In the genomic region with DNA sequence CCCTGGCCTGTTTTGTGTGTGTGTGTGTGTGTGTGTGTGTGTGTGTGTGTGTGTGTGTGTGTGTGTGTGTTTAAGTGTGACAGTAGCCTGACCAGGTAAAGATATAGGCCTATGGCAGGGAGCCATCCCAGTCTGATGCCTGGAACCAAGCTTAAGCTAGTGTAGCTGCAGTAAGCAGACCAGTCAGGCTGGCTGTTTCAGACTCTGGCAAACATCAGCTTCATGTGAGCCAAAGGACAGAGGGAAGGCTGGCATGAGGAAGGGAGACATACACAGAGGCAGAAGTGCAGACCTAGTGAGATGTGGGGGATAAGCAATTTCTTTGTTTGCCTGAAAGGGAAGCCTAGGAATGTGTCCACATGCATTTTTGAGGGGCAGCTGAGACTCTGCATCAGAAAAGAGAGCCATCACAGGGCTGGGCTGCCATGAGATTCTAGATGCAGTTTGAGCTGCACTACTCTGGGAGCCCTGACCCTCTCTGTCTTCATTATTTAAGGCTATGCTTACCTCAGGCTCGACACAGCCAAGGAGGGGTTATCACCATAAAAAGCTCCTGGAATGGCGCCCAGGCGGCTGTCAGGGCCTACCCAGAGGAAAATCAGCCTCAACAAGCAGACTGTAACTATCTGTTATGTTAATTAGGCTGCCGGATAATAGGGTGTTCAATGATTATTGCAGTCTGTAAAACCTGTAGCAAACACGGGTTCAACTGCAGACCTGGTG, we compare ENCODE assay signal across 12 mouse cellular contexts. TPM values are rescaled to one million over a fixed set of nuclear protein-coding genes. Genes with fewer than 3 reads are reported as not detected.
DNase-seq lines count a peak whose midpoint lies in the region; ATAC-seq and TF ChIP-seq lines count a peak whose summit lies in the region.
"Had no signal": no experiment of that assay in that cellular context is flagged by ENCODE, and none has a peak within 500 bp of the region (broad histone marks: within the 10 kb centered on the region; RNA-seq: fewer than 3 reads in every experiment).

No protein-coding gene starts in this region.

- H3K4me2 ChIP-seq in lung, embryonic 14.5 days = no peak overlapping the region
- H3K4me2 ChIP-seq in intestine, embryonic 15.5 days (replicated peaks) = no peak overlapping the region
- H3K4me2 ChIP-seq: midbrain, embryonic 12.5 days had no signal

- ATAC-seq in lung, embryonic 14.5 days (ENCODE audit: insufficient read depth) = peak; percentile 44; the same call in 1 of the 2 replicates
- ATAC-seq in intestine, embryonic 15.5 days = no peak; the same call in 1 of the 2 replicates

- no peaks in the 10 kb centered on the region for H3K27me3 ChIP-seq in heart, adult 2 months (ENCODE audit: control insufficient read depth, insufficient read depth, low read length)
- H3K27me3 ChIP-seq in heart, embryonic 10.5 days (ENCODE audit: insufficient read depth, poor library complexity, severe bottlenecking) = no peaks in the 10 kb centered on the region
- no peaks in the 10 kb centered on the region for H3K27me3 ChIP-seq in lung, embryonic 14.5 days (ENCODE audit: insufficient read depth, low read length)
- H3K27me3 ChIP-seq in intestine, embryonic 15.5 days (replicated peaks) = no peaks in the 10 kb centered on the region
- H3K27me3 ChIP-seq: midbrain, embryonic 12.5 days had no signal

- H3K9me3 ChIP-seq in heart, embryonic 10.5 days = no peaks in the 10 kb centered on the region
- no peaks in the 10 kb centered on the region for H3K9me3 ChIP-seq in lung, embryonic 14.5 days (ENCODE audit: low read depth, low read length)
- no peaks in the 10 kb centered on the region for H3K9me3 ChIP-seq in intestine, embryonic 15.5 days
- H3K9me3 ChIP-seq: midbrain, embryonic 12.5 days had no signal

- no peaks in the 10 kb centered on the region for H3K4me1 ChIP-seq in heart, adult 2 months (ENCODE audit: control insufficient read depth, insufficient read depth, low read length)
- H3K4me1 ChIP-seq in heart, embryonic 10.5 days = no peaks in the 10 kb centered on the region
- no peaks in the 10 kb centered on the region for H3K4me1 ChIP-seq in lung, embryonic 14.5 days (ENCODE audit: insufficient read depth)
- no peaks in the 10 kb centered on the region for H3K4me1 ChIP-seq in intestine, embryonic 15.5 days (replicated peaks)

- H3K9ac ChIP-seq in heart, adult 2 months (ENCODE audit: low read depth, low read length) = no peak overlapping the region
- no peak overlapping the region for H3K9ac ChIP-seq in lung, embryonic 14.5 days
- no peak overlapping the region for H3K9ac ChIP-seq in intestine, embryonic 15.5 days
- H3K9ac ChIP-seq: liver, embryonic 14.5 days; midbrain, embryonic 12.5 days had no signal

- no peak for TF ChIP-seq EP300 in heart, adult 2 months (IDR thresholded peaks at IDR 0.05; ENCODE audit: insufficient read depth, low read depth, low read length)

- intact Hi-C loops in heart, adult 2 months (cut with DNase I) = no loop called here
- intact Hi-C loops in heart, postnatal 14 days (cut with DNase I) = no loop called here

- TF ChIP-seq CTCF in heart, adult 2 months (IDR thresholded peaks at IDR 0.05) = no peak
- TF ChIP-seq CTCF in lung, embryonic 14.5 days (IDR thresholded peaks at IDR 0.05; ENCODE audit: low read depth) = no peak

- H3K27ac ChIP-seq in heart, adult 2 months = no peak overlapping the region
- H3K27ac ChIP-seq in heart, embryonic 10.5 days = no peak overlapping the region
- H3K27ac ChIP-seq in lung, embryonic 14.5 days (ENCODE audit: low read depth) = no peak overlapping the region
- no peak overlapping the region for H3K27ac ChIP-seq in intestine, embryonic 15.5 days
- H3K27ac ChIP-seq: liver, embryonic 14.5 days; midbrain, embryonic 12.5 days had no signal

- DNase-seq in heart, adult 2 months = peak; percentile 21 to 37
- DNase-seq in heart, embryonic 10.5 days (ENCODE audit: low spot score) = no peak
- peak; percentile 62 for DNase-seq in lung, embryonic 14.5 days
- no peak for DNase-seq in lung, postnatal 14 days
- DNase-seq in NIH3T3 (ENCODE audit: low read depth) = peak; percentile 31
- peak; percentile 37 to 50 for DNase-seq in heart, postnatal 14 days
- DNase-seq in ovary, adult 18-20 months (ENCODE audit: low spot score) = no peak
- DNase-seq: adrenal gland, postnatal 25 days; thymus, postnatal 36 days had no signal

- no peaks in the 10 kb centered on the region for H3K79me2 ChIP-seq in heart, adult 2 months (replicated peaks; ENCODE audit: control insufficient read depth, insufficient read depth, low read length)

- H3K36me3 ChIP-seq in heart, adult 2 months (ENCODE audit: control insufficient read depth, insufficient read depth, low read length) = no peaks in the 10 kb centered on the region
- H3K36me3 ChIP-seq in heart, embryonic 10.5 days = no peaks in the 10 kb centered on the region
- no peaks in the 10 kb centered on the region for H3K36me3 ChIP-seq in lung, embryonic 14.5 days (ENCODE audit: insufficient read depth)
- no peaks in the 10 kb centered on the region for H3K36me3 ChIP-seq in intestine, embryonic 15.5 days
- H3K36me3 ChIP-seq: midbrain, embryonic 12.5 days had no signal

- TF ChIP-seq POLR2A in heart, adult 2 months (IDR thresholded peaks at IDR 0.05; ENCODE audit: insufficient read depth, low read depth, low read length) = no peak

- 31% methylated on average over 5 of the region's 5 CpGs for WGBS in heart, adult 2 months
- WGBS in heart, embryonic 10.5 days = 60% methylated on average over 5 of the region's 5 CpGs
- 33% methylated on average over 5 of the region's 5 CpGs for WGBS in lung, embryonic 14.5 days
- WGBS in intestine, embryonic 15.5 days = 42% methylated on average over 5 of the region's 5 CpGs

- no peak overlapping the region for H3K4me3 ChIP-seq in heart, adult 2 months
- H3K4me3 ChIP-seq in heart, embryonic 10.5 days = no peak overlapping the region
- no peak overlapping the region for H3K4me3 ChIP-seq in lung, embryonic 14.5 days (ENCODE audit: low read depth, low read length)
- no peak overlapping the region for H3K4me3 ChIP-seq in intestine, embryonic 15.5 days (replicated peaks)
- H3K4me3 ChIP-seq: midbrain, embryonic 12.5 days had no signal

RNA-seq across cellular contexts. Expression of gene Pop4, which starts 19.6 kb away (rescaled TPM):
- 10 to 100 TPM in 1 of 2 experiments, 1 to 10 TPM in 1; 9.2 to 10.8 TPM for total RNA-seq in heart, adult 2 months (2021)
- polyA plus RNA-seq in heart, adult 2 months (2012; rRNA removed) = 6.8 and 10.0 TPM in 2 replicates
- polyA plus RNA-seq in heart, embryonic 10.5 days (2016; fragmentation: Nextera tagmentation; extraction: Ambion mirVana) = 46.0 and 61.7 TPM in 2 replicates
- 70.0 and 72.2 TPM in 2 replicates for polyA plus RNA-seq in lung, embryonic 14.5 days (2014; fragmentation: Nextera tagmentation; extraction: Ambion mirVana)
- 10 to 100 TPM; 12.5 to 12.9 TPM for total RNA-seq in heart, postnatal 14 days (2021)
- polyA plus RNA-seq in intestine, embryonic 15.5 days (2015; fragmentation: Nextera tagmentation; extraction: Ambion mirVana) = 35.1 and 47.0 TPM in 2 replicates

RNA-seq across cellular contexts. Expression of gene Plekhf1, which starts 23.8 kb away (rescaled TPM):
- total RNA-seq in heart, adult 2 months (2021) = 10 to 100 TPM in 1 of 2 experiments, 1 to 10 TPM in 1; 9.3 to 14.6 TPM
- polyA plus RNA-seq in heart, adult 2 months (2012; rRNA removed) = 8.6 and 8.9 TPM in 2 replicates
- 1.7 and 2.2 TPM in 2 replicates for polyA plus RNA-seq in heart, embryonic 10.5 days (2016; fragmentation: Nextera tagmentation; extraction: Ambion mirVana)
- polyA plus RNA-seq in lung, embryonic 14.5 days (2014; fragmentation: Nextera tagmentation; extraction: Ambion mirVana) = 4.5 and 4.7 TPM in 2 replicates
- 10 to 100 TPM; 13.9 to 16.0 TPM for total RNA-seq in heart, postnatal 14 days (2021)
- 3.3 TPM in 2 replicates for polyA plus RNA-seq in intestine, embryonic 15.5 days (2015; fragmentation: Nextera tagmentation; extraction: Ambion mirVana)

Comparison
In these comparisons a context has a peak if more than half of its experiments do, and no peak if none do; other contexts are left out.
1. DNase-seq: peak in heart, adult 2 months (2 of 2), lung, embryonic 14.5 days (single experiment), NIH3T3 (single experiment) and heart, postnatal 14 days (2 of 2); none in heart, embryonic 10.5 days (single experiment), lung, postnatal 14 days (single experiment) and ovary, adult 18-20 months (single experiment).